Mouse (Mus musculus): ENCODE measurements around the gene Frmpd4. TPM values are rescaled to one million over a fixed set of nuclear protein-coding genes. Genes with fewer than 3 reads are reported as not detected.

The Frmpd4 gene
- total RNA-seq, 1 experiment from 2014 or later = not detected

- no peak for ATAC-seq (replicated peaks; ENCODE audit: insufficient number of reproducible peaks, low FRiP score, low TSS enrichment, poor library complexity, severe bottlenecking)
These were observed 414.0 kb downstream of the Frmpd4 start for GRCm38 (mm10) chrX:168163001-168163400.

GRCm38 (mm10) chrX:168158866-168159265, 418.2 kb downstream of the Frmpd4 start:
- no peak for ATAC-seq (replicated peaks; ENCODE audit: insufficient number of reproducible peaks, low FRiP score, low TSS enrichment, poor library complexity, severe bottlenecking)

- no peak for ATAC-seq (replicated peaks; ENCODE audit: insufficient number of reproducible peaks, low FRiP score, low TSS enrichment, poor library complexity, severe bottlenecking)
These were observed 436.0 kb downstream of the Frmpd4 start for GRCm38 (mm10) chrX:168141051-168141450.

- ATAC-seq (replicated peaks; ENCODE audit: insufficient number of reproducible peaks, low FRiP score, low TSS enrichment, poor library complexity, severe bottlenecking) = no peak
These were observed 453.0 kb downstream of the Frmpd4 start for GRCm38 (mm10) chrX:168124043-168124442.

- no peak for ATAC-seq (replicated peaks; ENCODE audit: insufficient number of reproducible peaks, low FRiP score, low TSS enrichment, poor library complexity, severe bottlenecking)
These were observed 453.5 kb downstream of the Frmpd4 start for GRCm38 (mm10) chrX:168123589-168123965.

- ATAC-seq (replicated peaks; ENCODE audit: insufficient number of reproducible peaks, low FRiP score, low TSS enrichment, poor library complexity, severe bottlenecking) = no peak
These were observed 454.0 kb downstream of the Frmpd4 start for GRCm38 (mm10) chrX:168122806-168123588.

GRCm38 (mm10) chrX:168041589-168041988, 535.4 kb downstream of the Frmpd4 start:
- ATAC-seq (replicated peaks; ENCODE audit: insufficient number of reproducible peaks, low FRiP score, low TSS enrichment, poor library complexity, severe bottlenecking) = no peak

- ATAC-seq (replicated peaks; ENCODE audit: insufficient number of reproducible peaks, low FRiP score, low TSS enrichment, poor library complexity, severe bottlenecking) = no peak
These were observed 556.4 kb downstream of the Frmpd4 start for GRCm38 (mm10) chrX:168020574-168021145.

GRCm38 (mm10) chrX:168017792-168018191, 559.2 kb downstream of the Frmpd4 start:
- ATAC-seq (replicated peaks; ENCODE audit: insufficient number of reproducible peaks, low FRiP score, low TSS enrichment, poor library complexity, severe bottlenecking) = no peak

- no peak for ATAC-seq (replicated peaks; ENCODE audit: insufficient number of reproducible peaks, low FRiP score, low TSS enrichment, poor library complexity, severe bottlenecking)
These were observed 592.2 kb downstream of the Frmpd4 start for GRCm38 (mm10) chrX:167984835-167985234.

GRCm38 (mm10) chrX:167951207-167951606, 625.8 kb downstream of the Frmpd4 start:
- no peak for ATAC-seq (replicated peaks; ENCODE audit: insufficient number of reproducible peaks, low FRiP score, low TSS enrichment, poor library complexity, severe bottlenecking)

GRCm38 (mm10) chrX:167909483-167909882, 667.5 kb downstream of the Frmpd4 start:
- no peak for ATAC-seq (replicated peaks; ENCODE audit: insufficient number of reproducible peaks, low FRiP score, low TSS enrichment, poor library complexity, severe bottlenecking)

- no peak for ATAC-seq (replicated peaks; ENCODE audit: insufficient number of reproducible peaks, low FRiP score, low TSS enrichment, poor library complexity, severe bottlenecking)
These were observed 676.0 kb downstream of the Frmpd4 start for GRCm38 (mm10) chrX:167901046-167901445.

- no peak for ATAC-seq (replicated peaks; ENCODE audit: insufficient number of reproducible peaks, low FRiP score, low TSS enrichment, poor library complexity, severe bottlenecking)
These were observed 722.2 kb downstream of the Frmpd4 start for GRCm38 (mm10) chrX:167854821-167855220.

GRCm38 (mm10) chrX:167832543-167832942, 744.5 kb downstream of the Frmpd4 start:
- ATAC-seq (replicated peaks; ENCODE audit: insufficient number of reproducible peaks, low FRiP score, low TSS enrichment, poor library complexity, severe bottlenecking) = no peak

- ATAC-seq (replicated peaks; ENCODE audit: insufficient number of reproducible peaks, low FRiP score, low TSS enrichment, poor library complexity, severe bottlenecking) = no peak
These were observed 748.6 kb downstream of the Frmpd4 start for GRCm38 (mm10) chrX:167828456-167828855.

GRCm38 (mm10) chrX:167817363-167817762, 759.7 kb downstream of the Frmpd4 start:
- ATAC-seq (replicated peaks; ENCODE audit: insufficient number of reproducible peaks, low FRiP score, low TSS enrichment, poor library complexity, severe bottlenecking) = no peak

GRCm38 (mm10) chrX:167810120-167810519, 766.9 kb downstream of the Frmpd4 start:
- no peak for ATAC-seq (replicated peaks; ENCODE audit: insufficient number of reproducible peaks, low FRiP score, low TSS enrichment, poor library complexity, severe bottlenecking)

GRCm38 (mm10) chrX:167808572-167808971, 768.5 kb downstream of the Frmpd4 start:
- ATAC-seq (replicated peaks; ENCODE audit: insufficient number of reproducible peaks, low FRiP score, low TSS enrichment, poor library complexity, severe bottlenecking) = no peak

GRCm38 (mm10) chrX:167788737-167789136, 788.3 kb downstream of the Frmpd4 start:
- ATAC-seq (replicated peaks; ENCODE audit: insufficient number of reproducible peaks, low FRiP score, low TSS enrichment, poor library complexity, severe bottlenecking) = no peak

Measured in monocyte, adult 5-6 weeks (primary cell).